Mouse (Mus musculus): ENCODE measurements around the gene Mfsd7a. TPM values are rescaled to one million over a fixed set of nuclear protein-coding genes. Genes with fewer than 3 reads are reported as not detected.

The Mfsd7a gene
- polyA plus RNA-seq, 1 experiment from 2014 or later, result 0.54 TPM

- Histone ChIP-seq H3K9ac (replicated peaks; ENCODE audit: low read depth) (no peak overlapping the region), H3K4me3 (ENCODE audit: low read depth, low read length) (no peak overlapping the region), H3K36me3 (ENCODE audit: insufficient read depth, low read length) (peaks cover 14% of the 10 kb centered on the region; the same call in 1 of the 2 replicates), H3K27ac (ENCODE audit: low read length) (no peak overlapping the region), H3K9me3 (ENCODE audit: low read length) (no peaks in the 10 kb centered on the region), H3K4me1 (ENCODE audit: insufficient read depth, low read depth, low read length) (no peaks in the 10 kb centered on the region; the same call in 1 of the 2 replicates), H3K4me2 (replicated peaks; ENCODE audit: low read depth, low read length) (no peak overlapping the region), H3K27me3 (replicated peaks; ENCODE audit: insufficient read depth, low read length) (no peaks in the 10 kb centered on the region)
- TF ChIP-seq EP300 (IDR thresholded peaks at IDR 0.05) (no peak), CTCF (IDR thresholded peaks at IDR 0.05) (no peak)
- DNase-seq (ENCODE audit: low spot score), result no peak
- no peak for ATAC-seq
- WGBS, result 64% methylated on average over 7 of the region's 7 CpGs
Observed at GRCm38 (mm10) chr5:108469617-108470016, 20.9 kb upstream of the Mfsd7a start.

- no peaks in the 10 kb centered on the region for H3K36me3 ChIP-seq (ENCODE audit: insufficient read depth, low read length)
- no peaks in the 10 kb centered on the region for H3K9me3 ChIP-seq (ENCODE audit: low read length)
- no peak overlapping the region for H3K27ac ChIP-seq (ENCODE audit: low read length)
- WGBS, result 91% methylated on average over 1 of the region's 1 CpGs
- H3K4me1 ChIP-seq (ENCODE audit: insufficient read depth, low read depth, low read length), result peaks cover 23% of the 10 kb centered on the region
- no peak overlapping the region for H3K9ac ChIP-seq (replicated peaks; ENCODE audit: low read depth)
- no peaks in the 10 kb centered on the region for H3K27me3 ChIP-seq (replicated peaks; ENCODE audit: insufficient read depth, low read length)
- H3K4me2 ChIP-seq (replicated peaks; ENCODE audit: low read depth, low read length), result no peak overlapping the region
- ATAC-seq (no peak), DNase-seq (ENCODE audit: low spot score) (no peak)
- no peak overlapping the region for H3K4me3 ChIP-seq (ENCODE audit: low read depth, low read length)
- TF ChIP-seq EP300 (IDR thresholded peaks at IDR 0.05) (no peak), CTCF (IDR thresholded peaks at IDR 0.05) (no peak)
Observed at GRCm38 (mm10) chr5:108466647-108467046, 18.0 kb upstream of the Mfsd7a start.

GRCm38 (mm10) chr5:108465131-108465891 is 16.6 kb upstream of the Mfsd7a start:
- H3K27me3 ChIP-seq (replicated peaks; ENCODE audit: insufficient read depth, low read length), result no peaks in the 10 kb centered on the region
- TF ChIP-seq EP300 (IDR thresholded peaks at IDR 0.05), result no peak
- no peak for TF ChIP-seq CTCF (IDR thresholded peaks at IDR 0.05)
- H3K4me3 ChIP-seq (ENCODE audit: low read depth, low read length), result no peak overlapping the region
- WGBS, result 78% methylated on average over 6 of the region's 6 CpGs
- DNase-seq (ENCODE audit: low spot score) (no peak), ATAC-seq (no peak)
- no peak overlapping the region for H3K4me2 ChIP-seq (replicated peaks; ENCODE audit: low read depth, low read length)
- no peak overlapping the region for H3K27ac ChIP-seq (ENCODE audit: low read length)
- no peak overlapping the region for H3K9ac ChIP-seq (replicated peaks; ENCODE audit: low read depth)
- peaks cover 23% of the 10 kb centered on the region for H3K4me1 ChIP-seq (ENCODE audit: insufficient read depth, low read depth, low read length)
- H3K36me3 ChIP-seq (ENCODE audit: insufficient read depth, low read length), result no peaks in the 10 kb centered on the region
- no peaks in the 10 kb centered on the region for H3K9me3 ChIP-seq (ENCODE audit: low read length)

- peaks cover 23% of the 10 kb centered on the region for H3K4me1 ChIP-seq (ENCODE audit: insufficient read depth, low read depth, low read length)
- H3K4me3 ChIP-seq (ENCODE audit: low read depth, low read length), result peak overlapping the region; percentile 96
- TF ChIP-seq EP300 (IDR thresholded peaks at IDR 0.05), result no peak
- no peaks in the 10 kb centered on the region for H3K27me3 ChIP-seq (replicated peaks; ENCODE audit: insufficient read depth, low read length)
- no peak for ATAC-seq
- 31% methylated on average over 4 of the region's 4 CpGs for WGBS
- DNase-seq (ENCODE audit: low spot score), result no peak
- H3K27ac ChIP-seq (ENCODE audit: low read length), result peak overlapping the region; percentile 85; the same call in 1 of the 2 replicates
- no peaks in the 10 kb centered on the region for H3K36me3 ChIP-seq (ENCODE audit: insufficient read depth, low read length)
- H3K4me2 ChIP-seq (replicated peaks; ENCODE audit: low read depth, low read length), result peak overlapping the region; percentile 89
- no peaks in the 10 kb centered on the region for H3K9me3 ChIP-seq (ENCODE audit: low read length)
- peak overlapping the region; percentile 96 for H3K9ac ChIP-seq (replicated peaks; ENCODE audit: low read depth)
Observed at GRCm38 (mm10) chr5:108462446-108462845, 13.8 kb upstream of the Mfsd7a start.

- Histone ChIP-seq H3K36me3 (ENCODE audit: insufficient read depth, low read length) (no peaks in the 10 kb centered on the region), H3K9me3 (ENCODE audit: low read length) (no peaks in the 10 kb centered on the region), H3K4me1 (ENCODE audit: insufficient read depth, low read depth, low read length) (peaks cover 23% of the 10 kb centered on the region), H3K27me3 (replicated peaks; ENCODE audit: insufficient read depth, low read length) (no peaks in the 10 kb centered on the region), H3K9ac (replicated peaks; ENCODE audit: low read depth) (peak within 1 kb of the TSS; percentile 96), H3K4me3 (ENCODE audit: low read depth, low read length) (peak within 1 kb of the TSS; percentile 96), H3K27ac (ENCODE audit: low read length) (peak within 1 kb of the TSS; percentile 85), H3K4me2 (replicated peaks; ENCODE audit: low read depth, low read length) (peak within 1 kb of the TSS; percentile 89)
- ATAC-seq (peak; percentile 98), DNase-seq (ENCODE audit: low spot score) (peak; percentile 99)
- WGBS, result under 1% methylated on average over 46 of the region's 62 CpGs
- TF ChIP-seq CTCF (IDR thresholded peaks at IDR 0.05) (no peak), EP300 (IDR thresholded peaks at IDR 0.05) (no peak)
Observed at GRCm38 (mm10) chr5:108461082-108462065, 12.7 kb upstream of the Mfsd7a start, which contains the start of gene Pcgf3. Pcgf3 (plus strand) TSS chr5:108461232.

- Histone ChIP-seq H3K27ac (ENCODE audit: low read length) (0 out of 2 replicates have a peak overlapping the region, but pooled peaks have one; percentile 9), H3K4me3 (ENCODE audit: low read depth, low read length) (peak overlapping the region; percentile 96), H3K9me3 (ENCODE audit: low read length) (no peaks in the 10 kb centered on the region), H3K27me3 (replicated peaks; ENCODE audit: insufficient read depth, low read length) (no peaks in the 10 kb centered on the region), H3K9ac (replicated peaks; ENCODE audit: low read depth) (peak overlapping the region; percentile 96; the same call in 1 of the 2 replicates), H3K4me1 (ENCODE audit: insufficient read depth, low read depth, low read length) (peaks cover 23% of the 10 kb centered on the region), H3K4me2 (replicated peaks; ENCODE audit: low read depth, low read length) (peak overlapping the region; percentile 89), H3K36me3 (ENCODE audit: insufficient read depth, low read length) (no peaks in the 10 kb centered on the region)
- no peak for ATAC-seq
- TF ChIP-seq EP300 (IDR thresholded peaks at IDR 0.05), result no peak
- TF ChIP-seq CTCF (IDR thresholded peaks at IDR 0.05), result no peak
- peak; percentile 16 for DNase-seq (ENCODE audit: low spot score)
- WGBS, result 36% methylated on average over 6 of the region's 6 CpGs
Observed at GRCm38 (mm10) chr5:108460461-108460860, 11.8 kb upstream of the Mfsd7a start.

Measured in lung, postnatal 0 days (tissue).